Mouse (Mus musculus): ENCODE measurements around the gene Iqschfp.

GRCm38 (mm10) chr3:68434435-68434834, 542.4 kb downstream of the Iqschfp start:
- TF ChIP-seq CTCF (IDR thresholded peaks at IDR 0.05; ENCODE audit: low read depth) (no peak), EP300 (IDR thresholded peaks at IDR 0.05; ENCODE audit: low read depth) (no peak)
